Mouse (Mus musculus) brain, embryonic 14.5 days (tissue): Measurements from ENCODE around the gene Gm12248.
A peak's percentile ranks its signal among the peaks of the same experiment; 100 is the strongest.

Experiments
- CTCF ChIP-seq: fragments of 200-500 bp; IDR thresholded peaks from 2 replicates; pipeline ENCODE4 v1.5.1; 2012; ENCODE audit warnings: inconsistent platforms, mild to moderate bottlenecking, moderate library complexity, borderline replicate concordance; ENCODE audit not compliant: insufficient read depth, insufficient read length; ENCODE audit errors: extremely low read depth
- POLR2A ChIP-seq: fragments of 200-500 bp; IDR thresholded peaks from 2 replicates; pipeline ENCODE4 v1.6.1; 2012; ENCODE audit warnings: mild to moderate bottlenecking, inconsistent platforms, borderline replicate concordance; ENCODE audit not compliant: poor library complexity, insufficient read depth, insufficient read length, severe bottlenecking; ENCODE audit errors: extremely low read depth

- TF ChIP-seq POLR2A: peak; percentile 62
- no peak for TF ChIP-seq CTCF
These were observed 10.9 kb upstream of the Gm12248 start, which contains the start of gene Cnot8 for GRCm38 (mm10) chr11:58103697-58104306.
